Mouse (Mus musculus) layer of hippocampus, adult 8-10 months (tissue): ENCODE measurements around the gene Fbxl8. TPM values are rescaled to one million over a fixed set of nuclear protein-coding genes. Genes with fewer than 3 reads are reported as not detected.

ENCODE experiments used
- DNase-seq, 2 experiments: peaks; one replicate each; pipeline ENCODE4 v3.0.0; 2022; ENCODE audit warnings: low spot score in 2 of 2
- total RNA-seq, 4 experiments: library from RNA; stranded (reverse); gene quantifications; 2 replicates each; pipeline ENCODE4 v1.2.4; 2022

Fbxl8 gene
- total RNA-seq, 4 experiments from 2014 or later, result 1.2 to 1.5 (median 1.5) TPM

DNA sequence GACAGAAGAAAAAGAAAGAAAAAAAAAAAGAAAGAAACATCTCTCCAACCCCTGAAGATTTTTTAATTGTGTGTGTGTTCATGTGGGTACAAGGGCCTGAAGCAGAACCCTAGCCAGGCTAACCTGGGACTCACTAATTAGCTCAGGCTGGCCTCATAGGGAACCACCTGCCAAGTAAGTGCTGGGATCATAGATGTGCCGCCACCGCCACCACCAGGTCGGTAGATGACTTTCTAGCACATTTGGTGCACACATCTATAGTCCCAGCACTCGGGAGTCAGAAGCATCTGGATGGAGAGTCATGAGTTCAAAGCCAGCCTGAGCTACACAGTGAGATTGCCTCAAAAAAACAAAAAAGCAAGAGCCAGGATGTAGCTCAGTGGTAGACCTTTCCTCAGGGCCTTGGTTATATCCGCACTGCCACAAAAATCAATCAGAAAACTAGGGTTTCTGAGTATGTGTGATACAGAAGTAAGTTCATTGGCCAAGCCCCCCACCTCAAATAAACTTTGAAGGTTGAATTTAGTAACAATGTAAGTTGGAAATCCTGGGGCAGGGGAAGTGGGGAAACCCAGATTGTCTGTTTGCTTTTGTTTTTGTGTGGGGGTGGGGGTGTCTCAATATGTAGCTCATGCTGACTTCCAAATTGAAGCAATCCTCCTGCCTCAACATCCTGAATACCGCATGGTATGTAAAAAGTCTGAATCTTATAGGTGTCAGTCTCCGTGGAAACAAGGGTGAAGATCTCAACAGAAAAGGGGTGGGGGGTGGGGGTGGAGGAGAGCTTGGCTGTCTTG, 6.9 kb upstream of the Fbxl8 start:
- DNase-seq, result no peak

- no peak for DNase-seq
Measured at GRCm38 (mm10) chr8:105258911-105259720, 5.3 kb upstream of the Fbxl8 start.

GRCm38 (mm10) chr8:105259721-105260320, 4.6 kb upstream of the Fbxl8 start:
- peak in 1 of 2 experiments; percentile 61 for DNase-seq

DNA sequence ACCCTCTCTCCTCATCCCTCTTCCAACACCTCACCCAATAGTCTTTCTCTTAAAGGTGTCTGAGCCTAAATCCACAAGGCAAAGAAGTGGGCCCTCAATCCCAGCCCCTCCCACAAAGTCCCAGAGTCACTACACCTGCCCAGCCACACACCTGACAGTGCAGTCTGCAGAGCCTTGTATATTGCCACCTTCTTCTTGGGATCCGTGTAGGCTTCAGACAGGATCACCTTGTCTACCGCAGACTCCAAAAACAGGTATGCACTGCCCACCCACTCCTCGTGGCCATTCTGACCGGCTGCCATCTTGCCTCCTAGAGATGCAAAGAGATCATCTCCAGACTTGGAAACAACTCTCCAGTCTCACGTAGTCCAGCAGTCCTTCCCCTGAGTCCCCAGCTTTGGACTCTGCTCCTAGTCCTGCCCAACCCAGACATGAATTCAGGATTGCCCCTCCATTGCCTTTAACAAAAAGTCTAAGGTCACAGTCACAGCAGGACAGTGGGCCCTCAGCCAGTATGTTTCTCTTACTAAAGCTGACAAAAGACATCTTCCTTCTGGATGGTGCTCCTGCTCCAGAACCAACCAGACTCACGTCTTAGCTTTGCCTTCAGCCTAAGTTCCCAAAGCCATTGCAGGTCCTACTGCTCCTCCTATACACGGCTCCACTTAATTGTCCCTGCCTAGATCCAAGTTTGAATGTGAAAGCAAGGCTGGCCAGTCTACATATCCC, 3.9 kb upstream of the Fbxl8 start:
- DNase-seq, result no peak

DNA sequence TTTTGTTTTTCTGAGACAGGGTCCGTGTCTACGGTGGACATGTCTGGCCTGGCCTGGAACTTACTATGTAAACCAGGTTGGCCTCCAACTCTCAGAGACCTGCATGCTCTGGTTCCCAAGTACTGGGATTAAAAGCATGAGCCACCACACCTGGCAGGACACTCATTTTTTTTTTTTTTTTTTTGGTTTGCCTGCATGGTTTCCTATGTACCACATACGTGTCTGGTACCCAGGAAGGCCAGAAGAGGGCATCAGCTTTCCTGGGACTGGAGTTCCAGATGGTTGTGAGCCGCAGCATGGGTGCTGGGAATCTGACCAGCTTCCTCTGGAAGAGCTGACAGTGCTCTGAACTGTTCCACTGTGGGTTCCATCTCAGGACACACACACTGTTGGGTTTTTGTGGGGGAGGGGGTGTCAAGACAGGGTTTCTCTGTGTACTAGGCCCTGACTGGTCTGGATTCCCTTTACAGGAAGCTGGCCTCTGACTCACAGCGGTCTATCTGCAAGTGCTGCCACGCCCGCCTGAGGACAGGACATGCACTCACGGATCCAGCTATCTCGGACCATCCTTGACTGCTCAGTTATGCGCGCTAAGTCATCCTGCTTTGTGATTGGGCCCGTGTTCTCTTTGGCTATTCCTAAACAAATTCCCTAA, 3.0 kb upstream of the Fbxl8 start:
- DNase-seq, result no peak

DNA sequence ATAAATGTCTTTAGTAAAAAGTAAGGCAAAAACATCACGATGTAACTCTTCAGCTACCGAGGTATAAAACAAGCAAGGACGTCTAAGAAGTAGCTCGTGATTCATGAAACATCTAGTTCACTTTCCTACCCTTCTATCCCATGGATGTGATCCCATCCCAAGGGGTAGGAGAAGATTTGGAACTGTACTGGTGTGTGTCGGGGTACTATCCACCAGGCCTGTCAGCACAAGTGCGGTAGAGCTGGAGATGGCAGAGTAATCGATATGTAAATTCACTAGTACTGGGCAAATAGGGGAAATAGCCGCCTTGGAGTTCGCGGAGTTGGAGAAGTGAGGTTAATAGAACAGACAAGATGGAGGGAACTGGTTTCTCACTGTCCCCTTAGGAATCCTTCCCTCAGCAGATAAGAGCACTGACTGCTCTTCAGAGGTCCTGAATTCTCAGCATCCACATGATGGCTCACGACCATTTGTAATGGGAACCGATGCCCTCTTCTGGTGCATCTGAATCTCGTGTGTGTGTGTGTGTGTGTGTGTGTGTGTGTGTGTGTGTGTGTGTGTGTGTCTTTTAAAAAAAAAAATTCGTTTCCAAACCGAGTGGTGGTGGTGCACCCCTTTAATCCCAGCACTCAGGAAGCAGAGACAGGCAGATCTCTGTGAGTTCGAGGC, 1.1 kb upstream of the Fbxl8 start:
- DNase-seq, result no peak

- no peak for DNase-seq
Measured at GRCm38 (mm10) chr8:105265128-105265527, 680 bp downstream of the Fbxl8 start.

DNA sequence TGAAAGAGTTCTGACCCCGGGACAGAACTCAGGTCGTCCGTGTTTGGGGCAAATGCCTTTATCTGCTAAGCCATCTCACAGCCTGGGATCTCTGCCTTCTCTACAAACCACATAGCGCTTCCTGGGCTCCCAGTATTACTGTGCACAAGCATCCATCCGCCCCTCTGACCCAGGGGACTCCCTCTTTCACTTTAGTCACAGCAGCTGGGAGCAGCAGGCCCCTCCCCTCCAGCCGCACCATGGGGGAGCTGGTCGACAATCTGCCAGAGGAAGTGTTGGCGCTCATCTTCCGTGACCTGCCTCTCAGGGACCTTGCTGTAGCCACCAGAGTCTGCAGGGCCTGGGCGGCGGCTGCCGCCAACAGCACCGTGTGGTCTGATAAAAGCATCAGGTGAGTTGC, 2.3 kb downstream of the Fbxl8 start:
- DNase-seq, result no peak

- DNase-seq, result peak; percentile 79 to 83
Measured at GRCm38 (mm10) chr8:105268342-105269074, 4.1 kb downstream of the Fbxl8 start.

GRCm38 (mm10) chr8:105269075-105269458, 4.6 kb downstream of the Fbxl8 start:
- DNase-seq, result no peak

DNA sequence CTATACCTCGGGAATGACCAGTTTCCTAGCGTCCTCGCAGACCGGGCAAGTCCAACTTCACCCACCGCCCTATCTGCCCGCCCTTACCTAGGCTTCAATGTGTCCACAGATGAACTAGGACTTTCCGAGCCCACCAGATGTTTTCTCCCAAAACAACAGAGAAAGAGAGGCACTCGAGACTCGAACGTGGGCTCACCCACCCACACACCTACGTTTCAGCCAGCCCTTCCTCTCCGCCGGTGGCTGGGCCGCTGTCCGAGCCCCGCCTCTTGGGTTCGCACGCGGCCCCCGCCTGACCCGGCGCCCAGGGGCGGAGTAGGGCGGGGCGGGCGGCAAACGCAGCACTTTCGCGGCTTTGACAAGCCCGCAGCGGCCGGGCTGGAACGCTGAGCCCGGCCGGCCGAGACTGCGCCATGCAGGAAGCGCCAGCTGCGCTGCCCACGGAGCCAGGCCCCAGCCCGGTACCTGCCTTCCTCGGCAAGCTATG, 5.1 kb downstream of the Fbxl8 start, which contains the start of gene Hsf4:
TSS of gene Hsf4 (plus strand) at position 341 of the 487 bp plus-strand sequence.
- DNase-seq, result no peak

- DNase-seq, result no peak
Measured at GRCm38 (mm10) chr8:105270101-105270915, 5.9 kb downstream of the Fbxl8 start.

DNA sequence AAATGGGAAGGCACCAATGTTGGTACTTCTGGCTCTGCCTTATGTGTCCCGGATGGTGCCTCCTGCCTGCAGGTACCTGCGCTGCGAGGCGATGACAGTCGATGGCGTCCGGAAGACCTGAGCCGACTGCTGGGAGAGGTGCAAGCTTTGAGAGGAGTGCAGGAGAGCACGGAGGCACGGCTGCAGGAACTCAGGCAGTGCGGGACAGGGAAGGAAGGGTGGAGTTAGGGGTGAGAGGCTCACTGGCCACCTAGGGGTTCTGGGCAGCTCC, 6.4 kb downstream of the Fbxl8 start:
- DNase-seq, result no peak

DNA sequence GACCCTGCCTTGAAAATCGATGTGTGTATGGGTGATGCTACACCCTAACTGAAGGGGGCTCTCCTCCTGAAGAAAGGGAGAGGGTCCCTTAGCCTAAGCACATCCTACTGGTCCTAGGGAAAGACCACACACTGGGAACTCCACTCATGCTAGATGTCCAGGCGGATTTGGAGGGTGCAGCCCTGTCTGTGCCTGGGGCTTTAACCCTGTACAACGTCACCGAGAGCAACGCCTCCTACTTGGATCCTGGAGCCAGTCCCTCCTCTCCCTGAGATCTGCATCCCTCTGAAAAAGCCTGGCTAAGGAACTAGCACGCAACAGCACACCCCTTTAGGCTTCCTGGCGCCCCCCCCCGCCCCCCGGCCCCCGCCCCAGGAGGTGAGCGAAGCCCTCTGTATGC, 10.9 kb downstream of the Fbxl8 start:
- DNase-seq, result no peak

DNA sequence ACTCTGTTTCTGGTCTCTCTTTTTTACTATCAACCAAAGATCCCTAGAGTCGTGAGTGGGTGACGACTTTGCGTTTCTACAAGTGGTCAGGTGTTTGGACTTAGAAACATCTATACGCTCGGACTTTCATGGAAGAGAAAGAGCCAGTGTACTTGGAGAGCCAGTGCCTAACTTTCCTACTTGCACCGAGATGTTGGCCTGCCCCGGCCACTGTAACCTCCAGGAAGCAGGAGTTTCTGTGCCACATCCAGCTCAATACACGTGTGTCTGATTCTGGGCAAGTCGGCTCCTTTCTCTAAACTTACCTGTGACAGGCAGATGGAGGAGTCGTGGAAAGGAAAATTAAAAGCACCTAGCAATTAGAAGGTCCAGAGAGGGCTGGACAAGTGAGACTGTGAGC, 11.4 kb downstream of the Fbxl8 start, which contains the start of gene Nol3:
TSS of gene Nol3 (plus strand) at position 301 of the 400 bp plus-strand sequence.
- no peak for DNase-seq

- no peak for DNase-seq
Measured at GRCm38 (mm10) chr8:105276292-105277120, 12.1 kb downstream of the Fbxl8 start.

DNA sequence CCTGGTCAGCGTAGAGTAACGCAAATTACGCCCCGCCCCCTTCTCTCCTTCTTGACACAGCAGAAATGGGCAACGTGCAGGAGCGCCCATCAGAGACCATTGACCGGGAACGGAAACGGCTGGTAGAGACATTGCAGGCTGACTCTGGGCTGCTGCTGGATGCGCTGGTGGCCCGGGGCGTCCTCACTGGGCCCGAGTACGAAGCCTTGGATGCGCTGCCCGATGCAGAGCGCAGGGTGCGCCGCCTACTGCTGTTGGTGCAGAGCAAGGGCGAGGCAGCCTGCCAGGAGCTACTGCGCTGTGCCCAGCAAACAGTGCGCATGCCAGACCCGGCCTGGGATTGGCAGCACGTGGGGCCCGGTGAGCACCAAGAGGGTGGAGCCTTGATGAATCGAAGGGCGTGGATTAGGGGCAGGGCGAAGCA, 14.5 kb downstream of the Fbxl8 start:
- DNase-seq, result peak; percentile 85 to 92

GRCm38 (mm10) chr8:105280567-105280966, 16.1 kb downstream of the Fbxl8 start:
- no peak for DNase-seq
